Mouse (Mus musculus) CH12.LX (cell line): Measurements from ENCODE around the gene Nucb1. TPM values are rescaled to one million over a fixed set of nuclear protein-coding genes. Genes with fewer than 3 reads are reported as not detected.

ENCODE experiments used
- DNase-seq: peaks from one replicate; pipeline ENCODE4 v3.0.0-alpha.2; 2013; ENCODE audit errors: extremely low read depth
- H3K27ac ChIP-seq: 2 replicates; pipeline ENCODE4 v1.5.1; 2012; ENCODE audit warnings: low read depth, mild to moderate bottlenecking, control low read depth, moderate library complexity; ENCODE audit not compliant: insufficient read depth
- H3K27me3 ChIP-seq: replicated peaks from 2 replicates; pipeline ENCODE3; 2012; ENCODE audit warnings: inconsistent platforms
- H3K36me3 ChIP-seq, 2 experiments: replicated peaks in 1 of 2; 2 replicates each; pipeline versions ENCODE3 to v1.6.1; 2012; ENCODE audit warnings: inconsistent platforms in 1 of 2, low read length in 1 of 2, mild to moderate bottlenecking in 1 of 2, mixed read lengths in 1 of 2, moderate library complexity in 1 of 2; ENCODE audit not compliant: control insufficient read depth in 1 of 2, insufficient read depth in 1 of 2
- H3K4me1 ChIP-seq, 2 experiments: 2 replicates each; pipeline ENCODE4 v1.6.1; 2012; ENCODE audit warnings: inconsistent platforms in 1 of 2, moderate library complexity in 1 of 2; ENCODE audit not compliant: insufficient read depth in 2 of 2, control insufficient read depth in 1 of 2
- H3K4me2 ChIP-seq: 2 replicates; pipeline ENCODE4 v1.6.1; 2012; ENCODE audit warnings: low read depth, mild to moderate bottlenecking, control low read depth; ENCODE audit not compliant: poor library complexity, insufficient read depth, severe bottlenecking
- H3K4me3 ChIP-seq, 3 experiments: fragments of 150-350 bp in 1 of 3; sonication (generic) in 1 of 3; replicated peaks in 1 of 3; 2 replicates each; pipeline versions ENCODE3 to v1.5.1; 2011 to 2012; ENCODE audit warnings: low read depth in 2 of 3, low read length in 2 of 3, mild to moderate bottlenecking in 2 of 3, moderate library complexity in 2 of 3, control low read depth in 1 of 3, improper control_type of control experiment in 1 of 3, inconsistent platforms in 1 of 3, mixed read lengths in 1 of 3; ENCODE audit not compliant: poor library complexity in 1 of 3
- H3K79me2 ChIP-seq: replicated peaks from 2 replicates; pipeline ENCODE4 v1.6.1; 2012; ENCODE audit warnings: mild to moderate bottlenecking, moderate library complexity; ENCODE audit not compliant: control insufficient read depth, poor library complexity, insufficient read depth, severe bottlenecking; ENCODE audit errors: extremely low read depth
- H3K9ac ChIP-seq: 2 replicates; pipeline ENCODE4 v1.6.1; 2012; ENCODE audit warnings: low read depth, mild to moderate bottlenecking, control low read depth, moderate library complexity; ENCODE audit not compliant: insufficient read depth
- H3K9me3 ChIP-seq: replicated peaks from 2 replicates; pipeline ENCODE3; 2012; ENCODE audit warnings: low read length, inconsistent platforms, mixed read lengths
- BHLHE40 ChIP-seq: IDR thresholded peaks from 2 replicates; pipeline ENCODE4 v1.6.1; 2011; ENCODE audit warnings: mild to moderate bottlenecking, low read depth, low read length, improper control_type of control experiment
- CHD1 ChIP-seq: IDR thresholded peaks from 2 replicates; pipeline ENCODE4 v1.6.1; 2012; ENCODE audit warnings: low read depth, low read length, improper control_type of control experiment, inconsistent platforms
- CHD2 ChIP-seq: IDR thresholded peaks from 2 replicates; pipeline ENCODE4 v1.6.1; 2011; ENCODE audit warnings: low read length, improper control_type of control experiment
- CTCF ChIP-seq, 2 experiments: IDR thresholded peaks in 1 of 2; conservative IDR thresholded peaks in 1 of 2; 2 replicates each; pipeline ENCODE4 v1.5.1; 2011 to 2012; ENCODE audit warnings: low read depth in 2 of 2, low read length in 2 of 2, improper control_type of control experiment in 1 of 2, inconsistent platforms in 1 of 2, mild to moderate bottlenecking in 1 of 2, moderate library complexity in 1 of 2
- EP300 ChIP-seq: IDR thresholded peaks from 2 replicates; pipeline ENCODE4 v1.6.1; 2011; ENCODE audit warnings: low read length, improper control_type of control experiment
- ETS1 ChIP-seq: conservative IDR thresholded peaks from 2 replicates; pipeline ENCODE4 v1.6.1; 2012; ENCODE audit warnings: low read depth, mild to moderate bottlenecking, inconsistent platforms, low read length, improper control_type of control experiment, moderate library complexity
- GABPA ChIP-seq: IDR thresholded peaks from 2 replicates; pipeline ENCODE4 v1.6.1; 2012; ENCODE audit warnings: low read depth, low read length, improper control_type of control experiment, inconsistent platforms; ENCODE audit not compliant: insufficient replicate concordance
- HCFC1 ChIP-seq: IDR thresholded peaks from 2 replicates; pipeline ENCODE4 v1.6.1; 2012; ENCODE audit warnings: low read depth, mild to moderate bottlenecking, inconsistent platforms, low read length, improper control_type of control experiment
- IRF4 ChIP-seq: IDR thresholded peaks from 2 replicates; pipeline ENCODE4 v1.6.1; 2014; ENCODE audit warnings: low read depth, mild to moderate bottlenecking, inconsistent platforms, low read length, improper control_type of control experiment
- JUN ChIP-seq: IDR thresholded peaks from 2 replicates; pipeline ENCODE4 v1.6.1; 2011; ENCODE audit warnings: low read depth, mild to moderate bottlenecking, low read length, improper control_type of control experiment, moderate library complexity; ENCODE audit not compliant: insufficient read depth
- JUND ChIP-seq: conservative IDR thresholded peaks from 2 replicates; pipeline ENCODE4 v1.6.1; 2011; ENCODE audit warnings: low read depth, low read length, improper control_type of control experiment
- KAT2A ChIP-seq: IDR thresholded peaks from 2 replicates; pipeline ENCODE4 v1.6.1; 2012; ENCODE audit warnings: low read length, improper control_type of control experiment, inconsistent platforms; ENCODE audit not compliant: insufficient replicate concordance
- MAX ChIP-seq: IDR thresholded peaks from 2 replicates; pipeline ENCODE4 v1.6.1; 2011; ENCODE audit warnings: low read length, improper control_type of control experiment
- MAZ ChIP-seq: IDR thresholded peaks from 2 replicates; pipeline ENCODE4 v1.6.1; 2012; ENCODE audit warnings: low read depth, mild to moderate bottlenecking, inconsistent platforms, low read length, improper control_type of control experiment, moderate library complexity
- MEF2A ChIP-seq: IDR thresholded peaks from 2 replicates; pipeline ENCODE4 v1.6.1; 2014; ENCODE audit warnings: low read depth, mild to moderate bottlenecking, inconsistent platforms, low read length, improper control_type of control experiment, borderline replicate concordance
- MXI1 ChIP-seq: IDR thresholded peaks from 2 replicates; pipeline ENCODE4 v1.6.1; 2011; ENCODE audit warnings: mild to moderate bottlenecking, low read depth, low read length, improper control_type of control experiment
- MYC ChIP-seq: IDR thresholded peaks from 2 replicates; pipeline ENCODE4 v1.6.1; 2011; ENCODE audit warnings: low read depth, mild to moderate bottlenecking, improper control_type of control experiment, low read length
- NELFE ChIP-seq: IDR thresholded peaks from 2 replicates; pipeline ENCODE4 v1.6.1; 2011; ENCODE audit warnings: low read depth, low read length, improper control_type of control experiment
- NRF1 ChIP-seq: IDR thresholded peaks from 2 replicates; pipeline ENCODE4 v1.6.1; 2014; ENCODE audit warnings: low read depth, mild to moderate bottlenecking, inconsistent platforms, low read length, improper control_type of control experiment, moderate library complexity
- POLR2A ChIP-seq: IDR thresholded peaks from 2 replicates; pipeline ENCODE4 v1.6.1; 2011; ENCODE audit warnings: low read depth, mild to moderate bottlenecking, improper control_type of control experiment, low read length
- RAD21 ChIP-seq: IDR thresholded peaks from 2 replicates; pipeline ENCODE4 v1.6.1; 2011; ENCODE audit warnings: low read depth, mild to moderate bottlenecking, low read length, improper control_type of control experiment, moderate library complexity
- RCOR1 ChIP-seq: conservative IDR thresholded peaks from 2 replicates; pipeline ENCODE4 v1.6.1; 2012; ENCODE audit warnings: low read depth, mild to moderate bottlenecking, inconsistent platforms, low read length, improper control_type of control experiment
- SIN3A ChIP-seq: IDR thresholded peaks from 2 replicates; pipeline ENCODE4 v1.6.1; 2012; ENCODE audit warnings: low read length, improper control_type of control experiment, inconsistent platforms
- TCF12 ChIP-seq: IDR thresholded peaks from 2 replicates; pipeline ENCODE4 v1.6.1; 2014; ENCODE audit warnings: low read depth, mild to moderate bottlenecking, inconsistent platforms, low read length, improper control_type of control experiment
- USF2 ChIP-seq: conservative IDR thresholded peaks from 2 replicates; pipeline ENCODE4 v1.6.1; 2011; ENCODE audit warnings: low read depth, low read length, improper control_type of control experiment
- ZC3H11A ChIP-seq: IDR thresholded peaks from 2 replicates; pipeline ENCODE4 v1.6.1; 2012; ENCODE audit warnings: low read depth, mild to moderate bottlenecking, inconsistent platforms, low read length, improper control_type of control experiment
- ZNF384 ChIP-seq: IDR thresholded peaks from 2 replicates; pipeline ENCODE4 v1.6.1; 2012; ENCODE audit warnings: low read depth, low read length, improper control_type of control experiment, inconsistent platforms
- dilution Hi-C: fragments of 300-500 bp; cut with MboI; formaldehyde crosslinking; loops from 2 replicates; pipeline ENCODE4 v1.14.3; 2020; ENCODE audit warnings: low sequenced_read_pairs; ENCODE audit not compliant: extremely low pct_unique_long_range_greater_than_20kb, extremely low pct_ligation_motif_present
- in situ Hi-C: fragments of 300-500 bp; cut with MboI; formaldehyde crosslinking; loops from 3 replicates; pipeline ENCODE4 v1.14.3; 2019; ENCODE audit warnings: low sequenced_read_pairs, low pct_ligation_motif_present, low pct_unique_long_range_greater_than_20kb, mixed read lengths
- polyA plus RNA-seq: library from polyadenylated mRNA; unstranded; fragments of >175 nt; gene quantifications from 2 replicates; pipeline ENCODE4 v1.2.1, GENCODE M21; 2012; ENCODE audit warnings: low read depth; ENCODE audit not compliant: insufficient read length
- total RNA-seq, 2 experiments: library from RNA; depleted of rRNA; stranded (reverse); fragments of 300-350 nt in 1 of 2; fragments of >200 nt in 1 of 2; gene quantifications; 2 replicates each; pipeline ENCODE4 v1.2.3; 2012 to 2014

Gene Nucb1
- total and polyA plus RNA-seq, 3 experiments = 40.8 to 90.4 (median 83.4) TPM

DNA sequence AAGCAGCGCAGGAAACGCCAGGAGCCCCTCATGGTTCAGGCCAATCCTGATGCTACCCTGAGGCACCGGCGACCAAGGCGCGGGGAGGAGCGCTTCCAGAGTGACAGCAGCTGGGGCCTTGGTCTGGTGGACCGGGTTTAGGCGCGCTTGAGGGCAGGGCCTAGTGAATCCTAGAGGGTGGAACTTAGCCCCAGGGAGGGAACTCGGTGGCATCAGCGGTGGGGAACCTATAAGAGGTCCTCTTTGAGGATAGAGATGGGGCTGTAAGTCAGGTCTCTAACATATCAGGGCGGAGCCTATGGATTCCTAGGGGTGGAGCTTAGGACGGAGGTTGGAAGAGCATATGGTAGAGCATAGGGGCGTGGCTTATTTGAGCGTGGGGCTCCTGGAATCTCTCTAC, 5.2 kb upstream of the Nucb1 start:
- Histone ChIP-seq H3K4me2 (no peak overlapping the region), H3K79me2 (no peaks in the 10 kb centered on the region), H3K36me3 (no peaks in the 10 kb centered on the region), H3K27me3 (no peaks in the 10 kb centered on the region), H3K4me3 (no peak overlapping the region), H3K27ac (no peak overlapping the region), H3K9me3 (no peaks in the 10 kb centered on the region), H3K4me1 (peaks cover 2 to 4% of the 10 kb centered on the region in 2 experiments; a peak in 2 of 4 replicates), H3K9ac (no peak overlapping the region)
- TF ChIP-seq RAD21 (no peak), JUN (no peak), MEF2A (no peak), MYC (no peak), RCOR1 (no peak), HCFC1 (no peak), NRF1 (no peak), JUND (no peak), MAZ (no peak), ZC3H11A (no peak), CHD1 (no peak), MAX (no peak), ETS1 (no peak), GABPA (no peak), IRF4 (no peak), CTCF (conservative IDR thresholded peaks at IDR 0.05 in 1 of 2, IDR thresholded peaks at IDR 0.05 in 1 of 2; ENCODE audit: low read depth in 2 of 2, low read length in 2 of 2) (no peak)
- in situ Hi-C loops = no loop called here
- dilution Hi-C loops = no loop called here
- DNase-seq = no peak

DNA sequence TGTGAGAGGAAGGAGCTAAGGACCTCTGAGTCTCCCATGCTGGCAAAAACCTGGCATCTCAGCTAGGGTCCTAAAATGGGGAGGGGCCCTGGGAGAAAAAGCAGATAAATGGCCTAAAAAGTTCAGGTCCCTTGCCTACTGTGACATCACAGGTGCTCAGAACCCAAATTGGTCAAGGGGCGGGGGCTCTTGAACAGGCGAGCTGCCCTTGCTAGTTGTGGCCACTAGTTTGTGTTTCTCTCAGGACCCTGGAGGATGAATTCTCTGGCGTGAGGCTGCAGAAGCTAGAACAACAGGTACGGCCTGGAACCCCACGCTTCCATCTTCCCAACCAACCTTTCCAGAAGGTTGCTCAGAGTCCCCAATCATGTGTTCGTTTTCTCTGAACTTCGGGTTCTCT, 4.2 kb upstream of the Nucb1 start:
- no peaks in the 10 kb centered on the region for H3K36me3 ChIP-seq
- no peaks in the 10 kb centered on the region for H3K27me3 ChIP-seq
- H3K9me3 ChIP-seq = no peaks in the 10 kb centered on the region
- H3K27ac ChIP-seq = no peak overlapping the region
- TF ChIP-seq MEF2A (no peak), BHLHE40 (no peak), JUN (no peak), RCOR1 (no peak), USF2 (no peak), KAT2A (no peak), SIN3A (no peak), CTCF (conservative IDR thresholded peaks at IDR 0.05 in 1 of 2, IDR thresholded peaks at IDR 0.05 in 1 of 2; ENCODE audit: low read depth in 2 of 2, low read length in 2 of 2) (no peak), CHD2 (no peak), EP300 (no peak), NELFE (no peak), TCF12 (no peak), POLR2A (no peak), ZC3H11A (no peak), MXI1 (no peak), MYC (no peak), ZNF384 (no peak)
- H3K4me3 ChIP-seq = no peak overlapping the region
- in situ Hi-C loops (no loop called here), dilution Hi-C loops (no loop called here)
- H3K4me2 ChIP-seq = no peak overlapping the region
- no peak overlapping the region for H3K9ac ChIP-seq
- no peaks in the 10 kb centered on the region for H3K79me2 ChIP-seq
- peaks cover 2 to 4% of the 10 kb centered on the region in 2 experiments; a peak in 3 of 4 replicates for H3K4me1 ChIP-seq
- no peak for DNase-seq
